Mouse (Mus musculus): Measurements from ENCODE around the gene Mpzl2.

Mpzl2 gene

DNA sequence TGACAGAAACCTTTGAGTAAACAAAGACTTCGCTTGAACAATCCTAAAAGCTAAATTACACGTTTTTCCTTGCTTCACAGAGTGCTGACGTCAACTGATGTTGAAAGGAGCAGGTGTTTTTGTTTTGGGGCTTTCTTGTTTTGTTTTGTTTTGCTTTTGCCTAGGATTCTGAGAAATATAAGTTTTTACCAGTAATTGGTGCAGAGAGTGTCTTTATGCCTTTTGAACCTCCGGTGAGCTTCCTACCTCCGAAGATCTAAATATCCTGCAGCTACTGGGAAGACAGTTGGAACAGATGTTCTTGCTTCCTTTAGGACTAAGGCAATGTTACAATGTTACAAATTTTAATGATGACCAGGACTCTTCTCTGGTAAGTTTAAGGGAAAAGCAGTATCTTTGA, at the start of gene Mpzl2:
Gene Mpzl2 (plus strand): TSS at position 301 of the 400 bp plus-strand sequence.
- no peak for DNase-seq (ENCODE audit: low read depth)

DNA sequence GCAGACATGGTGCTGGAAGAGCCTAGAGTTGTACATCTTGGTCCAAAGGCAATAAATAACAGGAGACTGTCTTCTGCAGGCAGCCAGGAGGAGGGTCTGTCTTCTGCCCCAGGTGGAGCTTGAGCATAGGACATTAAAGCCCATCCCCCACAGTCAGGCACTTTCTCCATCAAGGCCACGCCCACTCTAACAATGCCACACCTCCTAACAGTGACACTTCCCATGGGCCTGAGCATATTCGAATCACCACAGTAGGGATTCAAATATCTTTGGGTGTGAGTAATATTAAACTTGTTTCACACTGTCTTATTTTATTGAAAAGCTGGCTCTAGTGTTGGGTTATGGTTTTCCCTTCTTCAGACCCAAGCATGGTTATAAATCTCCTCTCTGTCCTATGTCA, 47.8 kb upstream of the Mpzl2 start:
- no peak for DNase-seq (ENCODE audit: low read depth)

DNA sequence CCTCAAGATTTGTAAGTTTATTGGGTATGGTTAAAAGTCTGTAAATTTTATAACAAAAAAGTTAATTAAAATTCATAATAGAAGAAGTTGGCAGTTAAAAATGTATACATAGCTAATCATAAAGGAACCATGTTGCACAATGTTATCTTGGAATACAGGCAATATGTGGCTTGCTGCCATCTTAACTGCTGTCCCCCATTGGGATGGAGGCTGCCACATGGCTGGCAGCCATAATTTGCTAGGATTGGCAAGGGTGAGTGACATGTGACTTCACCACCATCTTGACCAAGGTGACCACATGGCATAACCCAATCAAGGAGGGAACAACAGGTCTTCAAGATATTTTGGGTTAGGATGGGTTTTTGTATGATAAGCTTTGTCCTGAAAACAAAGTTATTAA, 47.3 kb upstream of the Mpzl2 start:
- DNase-seq (ENCODE audit: low read depth) = no peak

DNA sequence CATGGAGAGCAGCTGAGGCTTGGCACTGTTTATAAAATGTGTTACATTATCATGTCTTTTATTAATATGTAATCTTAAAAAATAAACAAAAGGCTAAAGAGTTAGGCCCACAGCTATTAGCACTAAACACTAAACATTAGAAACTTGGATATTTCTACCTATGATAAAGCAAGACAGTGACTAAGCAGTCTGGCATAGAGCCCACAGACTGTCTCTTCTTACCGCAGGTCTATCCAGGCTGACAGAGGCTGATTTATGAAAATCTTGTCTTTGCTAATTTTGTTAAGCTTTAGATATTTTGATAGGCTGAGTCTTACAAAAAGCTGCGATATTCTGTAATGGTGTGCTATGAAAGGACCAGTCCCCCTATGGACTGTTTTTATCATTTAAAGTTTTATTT, 46.3 kb upstream of the Mpzl2 start:
- DNase-seq (ENCODE audit: low read depth) = peak; percentile 55

DNA sequence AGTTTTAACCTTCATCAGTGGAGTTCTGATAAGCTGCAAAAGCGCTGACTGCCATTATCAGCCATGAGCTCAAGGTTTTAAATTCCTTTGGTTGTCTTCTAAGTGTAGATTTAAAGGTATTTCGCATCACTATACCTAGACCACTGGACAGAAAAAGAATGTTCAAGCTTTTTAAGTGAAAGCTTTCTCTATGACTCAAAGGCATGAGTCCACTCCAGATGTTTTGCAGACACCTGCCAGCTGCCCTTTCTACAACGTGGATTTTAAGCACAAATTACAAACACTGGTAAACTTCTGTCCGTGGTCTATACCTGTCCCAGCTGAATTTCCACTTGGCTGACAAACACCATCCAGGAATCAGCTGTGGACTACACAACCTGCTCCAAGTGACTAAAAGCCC, 44.6 kb upstream of the Mpzl2 start:
- DNase-seq (ENCODE audit: low read depth) = no peak

DNA sequence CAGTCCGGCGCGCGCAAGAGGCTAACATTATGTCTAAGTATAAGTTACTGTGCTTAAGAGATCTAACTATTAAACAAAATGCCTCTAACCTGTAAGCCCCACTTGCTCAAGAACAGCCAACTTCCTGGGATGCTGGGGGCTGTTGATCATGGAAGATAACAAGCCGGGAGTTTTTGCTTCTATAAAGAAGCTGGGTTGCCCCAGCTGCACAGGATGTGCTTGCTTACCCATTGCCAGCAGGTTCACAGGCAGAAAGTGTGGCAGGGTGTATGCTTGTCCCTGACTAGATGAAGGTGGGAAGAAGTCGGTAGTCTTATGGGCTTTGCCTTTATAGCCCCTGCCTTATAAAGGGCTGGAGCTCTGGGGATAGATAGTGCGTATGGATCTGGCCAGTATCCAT, 43.0 kb upstream of the Mpzl2 start:
- DNase-seq (ENCODE audit: low read depth) = no peak

DNA sequence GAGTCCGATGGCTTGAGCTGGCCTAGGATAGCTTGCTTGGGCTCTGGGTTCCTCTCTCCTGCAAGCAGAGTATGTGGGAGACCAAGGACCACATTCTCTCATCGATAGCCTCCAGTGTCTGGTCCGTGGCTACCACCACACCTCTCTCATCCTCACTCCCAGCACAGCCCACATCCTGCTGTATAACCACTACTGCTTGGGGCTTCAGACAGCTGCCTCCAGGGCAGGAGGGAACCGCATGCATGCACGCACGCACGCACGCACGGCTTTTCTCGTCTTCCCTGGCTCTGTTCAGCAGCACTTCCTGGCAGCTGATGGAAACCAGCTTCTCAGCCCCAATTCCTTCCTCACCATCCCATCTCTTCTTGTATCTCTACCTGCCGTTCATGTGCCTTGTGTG, 41.5 kb upstream of the Mpzl2 start:
- peak; percentile 30 for DNase-seq (ENCODE audit: low read depth)

DNA sequence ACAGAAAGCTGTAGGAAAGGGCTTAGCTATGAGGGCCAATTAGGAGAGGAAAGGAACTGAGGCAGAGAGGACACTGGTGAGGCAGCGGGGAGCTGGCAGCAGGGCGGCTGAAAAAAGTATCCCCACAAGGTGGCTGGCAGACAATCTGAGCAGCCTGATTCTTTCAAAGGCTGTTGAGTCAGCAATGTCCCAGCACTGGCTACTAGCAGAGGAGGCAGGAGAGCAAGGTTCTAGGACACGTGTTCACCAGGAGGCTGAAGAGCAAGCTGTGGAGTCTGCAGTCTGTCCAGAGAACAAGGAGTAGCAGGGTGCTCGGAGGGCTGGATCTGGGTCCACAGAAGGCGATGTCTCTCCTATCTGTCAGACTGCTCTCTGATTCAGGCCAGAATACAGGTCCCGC, 40.4 kb upstream of the Mpzl2 start:
- peak; percentile 24 for DNase-seq (ENCODE audit: low read depth)

DNA sequence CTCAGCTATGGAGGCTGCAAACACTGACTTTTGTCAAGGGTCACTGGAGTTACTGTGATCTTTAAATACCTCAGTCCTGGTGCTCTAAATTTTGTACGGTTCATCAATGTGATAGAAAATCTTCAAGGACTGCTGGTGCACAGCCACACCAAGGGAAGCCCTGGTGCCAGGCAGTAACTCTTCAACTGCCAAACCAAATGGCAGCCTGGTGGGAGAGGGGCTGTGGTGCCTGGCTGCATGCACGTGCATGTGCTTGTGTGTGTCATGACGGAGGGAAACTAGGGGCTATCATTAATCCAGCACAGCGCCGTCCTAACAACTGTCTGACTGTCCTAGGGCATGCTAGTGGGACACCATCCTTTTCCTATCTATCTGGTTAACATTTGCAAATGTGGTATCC, 39.8 kb upstream of the Mpzl2 start:
- DNase-seq (ENCODE audit: low read depth) = no peak

DNA sequence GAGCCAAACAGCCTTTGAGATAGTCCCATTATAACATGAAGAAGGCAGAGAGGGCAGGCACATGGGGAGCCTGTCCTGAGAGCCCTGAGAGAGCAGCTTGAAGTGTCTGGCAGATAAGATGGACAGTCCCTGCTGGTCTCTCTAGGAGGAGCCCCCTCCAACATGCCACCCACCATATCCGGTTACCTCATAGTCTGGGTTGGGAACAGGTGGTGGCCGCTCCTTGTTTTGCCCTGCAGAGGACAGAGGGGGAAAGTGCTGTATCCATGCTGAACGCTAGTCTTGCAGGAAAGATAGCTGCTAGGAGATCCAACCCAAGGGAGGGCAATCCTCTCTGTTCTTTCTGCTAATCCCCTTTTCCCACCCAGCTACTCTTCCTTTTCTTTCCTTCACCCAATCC, 39.4 kb upstream of the Mpzl2 start:
- no peak for DNase-seq (ENCODE audit: low read depth)

DNA sequence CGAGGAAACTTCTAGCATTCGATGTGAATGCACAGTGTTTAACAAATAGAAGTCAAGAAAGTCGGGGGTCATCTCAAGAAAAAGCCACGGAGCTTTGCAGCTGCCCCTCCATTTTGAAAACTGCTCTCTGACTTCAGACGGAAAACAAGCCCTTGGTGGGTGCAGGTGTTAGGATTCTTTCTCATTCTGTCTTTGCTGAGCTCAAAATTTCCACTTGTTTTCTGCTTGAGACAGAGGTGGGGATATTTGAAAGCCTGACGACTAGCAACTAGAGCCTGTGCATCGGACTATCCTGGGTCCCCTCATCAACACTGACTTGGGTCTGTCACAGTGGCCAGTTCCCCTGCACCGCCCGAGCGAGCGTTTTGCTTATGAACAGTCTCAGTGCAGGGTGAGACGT, 32.2 kb upstream of the Mpzl2 start:
- no peak for DNase-seq (ENCODE audit: low read depth)

DNA sequence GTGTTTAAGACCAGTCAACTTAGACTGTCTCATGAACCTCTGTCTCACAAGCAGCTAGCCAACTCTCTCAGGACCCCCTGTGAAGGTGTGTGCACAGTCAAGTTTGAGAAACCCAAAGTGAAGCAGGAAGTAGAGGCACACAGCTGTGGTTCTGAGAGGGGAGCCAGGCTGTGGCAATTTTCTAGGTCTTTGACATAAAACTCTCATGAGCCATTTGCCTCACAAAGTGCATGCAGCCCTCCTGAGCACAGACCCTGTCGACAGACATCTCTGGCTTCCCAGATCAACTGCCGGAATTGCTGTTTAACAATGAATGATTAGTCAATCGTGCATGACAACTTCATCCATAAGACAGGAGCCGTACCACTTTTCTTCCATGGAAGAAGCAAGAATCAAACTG, 31.3 kb upstream of the Mpzl2 start:
- DNase-seq (ENCODE audit: low read depth) = no peak

DNA sequence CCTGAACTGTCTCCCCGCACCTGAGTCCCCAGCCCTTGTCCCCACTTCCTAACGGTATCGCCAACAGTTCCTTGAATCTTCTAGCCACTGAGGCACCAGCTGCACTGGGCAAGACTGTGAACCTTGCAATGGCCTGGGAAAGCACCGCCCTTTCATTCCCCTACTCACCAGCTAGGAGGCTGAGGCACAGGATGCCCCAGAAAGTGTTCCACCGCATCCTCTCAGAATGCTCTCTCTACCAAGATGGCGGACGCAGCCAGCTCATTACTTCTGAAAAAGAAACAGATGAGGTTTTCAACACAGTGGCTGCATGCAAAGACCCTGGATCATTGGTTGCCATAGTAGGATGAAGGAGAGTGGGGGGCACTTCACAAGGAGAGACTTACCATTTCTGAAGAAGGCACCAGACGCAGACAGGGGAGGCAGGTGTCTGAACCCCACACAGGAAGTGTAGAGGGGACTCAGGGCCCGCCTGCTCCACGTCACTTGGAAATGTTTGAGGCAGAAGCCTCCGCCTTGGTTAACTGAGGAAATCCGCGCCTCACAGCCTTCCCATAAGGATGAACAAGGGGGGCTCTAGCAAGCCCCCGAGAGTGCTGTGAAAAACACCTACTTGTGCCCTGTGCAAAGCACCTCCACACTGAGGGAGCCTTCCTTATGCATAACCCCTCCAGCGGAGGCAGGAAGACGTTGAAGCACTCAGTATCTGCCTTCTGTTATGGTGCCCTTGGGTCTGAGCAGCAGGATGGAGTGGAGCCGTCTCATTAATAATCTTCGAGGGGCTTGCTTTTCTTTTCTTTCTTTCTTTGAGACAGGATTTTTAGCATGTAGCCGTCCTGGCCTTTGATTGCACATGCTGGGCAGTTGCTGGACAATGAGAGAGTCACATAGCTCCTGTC, 30.2 kb upstream of the Mpzl2 start, which contains the start of gene Cd3e:
Gene Cd3e (minus strand): TSS at position 448 of the 899 bp plus-strand sequence.
- no peak for DNase-seq (ENCODE audit: low read depth)

DNA sequence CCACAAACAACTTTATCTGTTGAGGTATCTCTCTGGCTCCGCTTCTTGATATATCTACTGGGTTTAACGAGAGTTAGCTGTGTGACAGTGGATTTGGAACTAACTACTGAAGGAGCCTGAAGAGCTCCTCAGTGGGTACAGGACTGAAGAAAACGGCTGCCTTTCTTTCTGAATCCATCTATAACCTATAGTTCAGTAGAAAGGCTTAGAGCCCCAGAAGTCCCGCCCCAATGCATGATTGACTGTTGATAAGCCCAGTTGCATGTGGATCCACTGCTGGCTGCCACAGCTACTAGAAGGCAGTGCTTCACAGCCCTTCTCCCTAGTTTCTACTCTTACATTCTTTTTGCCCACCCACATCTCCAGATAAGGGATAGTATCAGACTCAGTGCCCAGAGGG, 29.1 kb upstream of the Mpzl2 start:
- peak; percentile 29 for DNase-seq (ENCODE audit: low read depth)

DNA sequence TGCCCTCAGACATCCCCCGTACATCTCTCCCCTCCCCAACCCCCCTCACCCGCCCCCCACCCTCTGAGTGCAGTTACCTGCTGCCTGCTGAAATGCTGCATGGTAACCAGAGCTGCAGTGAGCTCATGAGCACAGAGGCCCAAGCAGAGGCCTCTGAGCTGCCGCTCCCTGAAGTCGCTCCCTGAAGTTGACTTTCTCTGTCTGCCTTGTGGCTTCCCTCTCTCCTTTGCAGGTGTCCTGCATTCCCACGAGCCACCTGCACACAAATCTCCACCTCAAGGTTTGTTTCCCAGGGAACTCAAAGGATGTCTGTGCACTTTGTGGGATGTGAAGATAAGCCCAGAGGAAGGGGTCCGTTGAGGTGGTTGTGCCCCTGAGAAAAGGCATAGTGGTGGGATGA, 28.3 kb upstream of the Mpzl2 start:
- DNase-seq (ENCODE audit: low read depth) = no peak

DNA sequence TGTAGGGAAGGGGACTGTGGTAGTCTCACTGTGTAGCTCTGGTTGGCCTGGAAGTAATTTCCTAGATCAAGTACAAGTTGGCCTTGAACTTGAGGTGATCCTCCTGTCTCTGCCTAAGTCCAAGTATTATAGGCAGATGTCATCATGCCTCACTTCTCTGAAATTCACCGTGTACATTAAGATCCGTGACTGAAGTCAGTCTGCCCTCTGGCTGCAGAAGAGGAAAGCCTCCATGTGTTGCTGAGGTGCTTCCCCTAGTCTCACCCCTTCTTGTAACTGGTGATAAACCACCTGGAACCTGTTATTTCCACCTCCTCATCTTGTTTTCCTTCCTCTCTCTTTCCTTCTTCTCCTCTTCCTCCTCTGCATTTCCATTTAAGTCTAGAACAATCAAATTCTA, 24.7 kb upstream of the Mpzl2 start:
- DNase-seq (ENCODE audit: low read depth) = peak; percentile 56

DNA sequence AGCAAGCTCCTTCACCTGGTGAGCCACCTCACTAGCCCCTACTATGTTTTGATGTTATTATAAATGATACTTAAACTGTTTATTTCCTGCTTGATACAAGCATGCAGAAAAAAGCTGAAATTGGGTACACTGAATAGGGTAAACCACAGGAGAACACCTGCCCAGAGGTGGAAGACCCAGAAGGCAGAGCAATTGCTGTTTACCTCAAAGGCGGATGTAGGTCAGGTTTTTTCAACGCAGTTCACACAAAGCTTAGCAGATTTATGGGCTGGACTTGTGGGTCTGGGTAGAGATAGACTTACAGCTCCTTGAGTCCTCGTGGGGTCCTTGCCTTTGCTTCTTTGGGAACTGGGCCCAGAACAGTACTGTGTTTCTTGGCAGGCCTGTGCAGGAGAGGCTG, 23.8 kb upstream of the Mpzl2 start:
- DNase-seq (ENCODE audit: low read depth) = no peak

DNA sequence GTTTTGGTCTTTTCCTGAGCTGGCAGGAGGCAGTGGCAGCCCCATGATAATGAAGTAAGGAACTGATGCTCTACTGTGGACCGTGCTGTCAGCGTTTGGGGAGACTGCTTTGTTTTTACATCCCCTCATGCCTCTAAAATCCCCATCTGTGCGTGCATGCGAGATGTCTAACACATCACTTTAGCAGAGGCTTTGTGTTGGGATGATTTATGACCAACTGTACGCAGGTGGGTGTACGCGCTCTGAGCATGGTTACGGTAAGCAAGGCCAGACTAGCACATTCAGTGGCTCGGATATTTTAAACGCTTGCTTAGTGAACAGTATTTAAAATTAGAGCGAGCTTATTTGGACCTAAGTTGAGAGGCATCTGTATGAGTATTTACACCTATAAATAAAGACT, 21.6 kb upstream of the Mpzl2 start:
- DNase-seq (ENCODE audit: low read depth) = no peak

DNA sequence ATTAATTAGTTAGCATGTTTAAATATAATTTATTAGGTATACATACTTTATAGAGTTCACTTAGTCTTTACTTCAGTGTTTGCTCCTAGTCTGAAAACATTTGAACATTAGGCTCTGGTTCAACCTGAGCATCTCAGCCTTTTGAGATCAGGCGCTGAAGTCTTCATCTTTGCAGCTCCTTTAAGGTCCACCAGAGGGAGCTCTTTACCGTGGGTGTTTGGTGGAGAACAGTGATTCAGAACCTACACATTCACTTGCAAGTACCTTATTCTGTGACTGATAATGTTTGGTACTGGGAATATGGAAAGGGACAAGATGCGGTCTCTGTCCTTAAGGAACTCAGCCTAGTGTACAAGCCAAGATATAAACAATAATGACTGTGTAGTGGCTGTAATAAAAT, 16.8 kb upstream of the Mpzl2 start:
- DNase-seq (ENCODE audit: low read depth) = peak; percentile 77

DNA sequence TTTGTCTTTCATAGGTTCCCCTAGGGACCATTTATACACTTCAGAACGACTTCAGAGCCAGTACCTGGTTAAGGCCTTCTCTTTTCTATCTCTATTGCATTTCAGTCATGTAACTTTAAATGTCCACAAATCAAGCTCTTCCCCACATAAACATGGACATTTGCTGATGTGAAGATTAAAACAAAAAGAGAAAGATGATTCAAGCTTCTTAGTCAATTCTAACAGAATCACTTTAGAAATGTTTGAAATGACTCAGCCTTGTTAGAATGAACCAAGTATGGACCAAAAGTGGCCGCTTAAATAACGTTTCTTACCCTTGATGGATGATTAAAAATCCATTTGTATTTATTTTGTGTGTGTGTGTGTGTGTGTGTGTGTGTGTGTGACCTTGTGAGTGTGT, 16.0 kb upstream of the Mpzl2 start:
- no peak for DNase-seq (ENCODE audit: low read depth)

DNA sequence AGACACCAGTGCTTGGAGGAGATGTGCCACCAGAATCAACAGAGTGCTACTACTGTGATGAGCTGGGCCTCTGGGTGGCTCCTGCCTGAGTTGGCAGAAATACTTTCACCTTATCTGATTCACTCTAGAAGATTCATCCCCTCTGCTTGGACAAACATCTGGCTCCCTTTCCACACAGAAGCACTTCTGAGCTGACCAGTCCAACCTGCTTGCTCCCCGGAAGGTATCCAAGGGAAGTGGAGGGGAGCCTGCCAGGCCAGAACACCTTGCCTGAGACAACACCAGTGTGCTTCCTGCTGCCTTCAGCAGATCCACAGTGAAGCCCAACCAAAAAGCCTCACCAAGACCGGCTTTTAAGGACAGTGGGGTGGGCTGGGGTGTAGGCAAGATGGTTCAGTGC, 15.4 kb upstream of the Mpzl2 start:
- no peak for DNase-seq (ENCODE audit: low read depth)

DNA sequence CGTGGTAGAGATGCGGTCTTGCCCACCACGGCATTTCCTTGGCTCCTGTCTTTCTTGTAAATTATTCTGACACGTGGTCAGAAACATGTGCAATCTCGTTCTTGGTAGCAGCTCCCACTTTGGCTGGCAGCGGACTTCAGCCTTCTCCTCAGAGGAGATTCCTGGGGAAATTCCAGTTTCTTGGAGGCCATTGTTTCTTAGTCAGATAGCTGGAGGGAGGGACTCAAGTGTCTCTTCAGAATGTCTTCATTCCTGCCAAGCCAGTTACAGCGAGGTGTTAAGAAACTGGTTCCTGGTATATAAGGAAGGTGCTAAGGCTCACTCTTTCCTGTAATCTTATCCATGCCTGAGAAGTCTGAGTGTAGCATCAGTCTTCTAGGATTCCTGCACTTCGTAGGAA, 12.2 kb upstream of the Mpzl2 start:
- no peak for DNase-seq (ENCODE audit: low read depth)

DNA sequence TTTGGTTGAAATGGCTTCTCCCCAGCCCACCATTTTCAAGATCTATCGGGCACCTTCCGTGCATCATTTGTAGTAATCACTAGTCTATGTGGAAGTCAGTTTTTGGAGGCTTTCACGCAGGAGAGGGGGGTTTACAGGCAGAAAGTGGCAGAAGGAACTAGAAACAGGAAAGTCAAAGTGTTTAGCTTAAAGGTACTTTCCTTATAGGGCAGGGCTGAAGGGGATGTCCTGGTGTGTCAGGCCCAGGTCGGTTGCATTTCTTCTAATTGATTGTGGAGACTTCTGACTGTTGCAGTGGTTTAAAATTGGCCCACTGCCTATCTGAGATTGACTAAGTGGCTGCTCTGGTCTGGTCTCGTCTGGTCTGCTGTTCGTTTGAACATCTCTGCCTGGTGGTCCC, 9.3 kb upstream of the Mpzl2 start:
- DNase-seq (ENCODE audit: low read depth) = no peak

DNA sequence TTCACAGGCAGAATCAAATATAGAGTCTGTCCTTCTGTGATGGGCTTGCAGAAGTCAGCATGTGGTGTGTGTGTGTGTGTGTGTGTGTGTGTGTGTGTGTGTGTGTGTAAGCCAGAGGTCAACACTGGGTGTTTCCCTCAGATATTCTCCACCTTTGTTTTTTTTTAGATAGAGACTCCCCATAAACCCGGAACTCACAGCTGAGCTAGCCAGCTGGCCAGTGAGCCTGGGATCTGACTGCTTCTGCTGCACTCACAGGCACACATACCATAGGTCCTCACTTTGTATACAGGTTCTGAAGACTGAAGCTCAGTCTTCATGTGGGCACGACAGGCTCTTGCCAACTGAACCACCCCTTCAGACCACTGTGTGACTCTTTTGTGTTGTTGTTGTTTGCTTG, 7.3 kb upstream of the Mpzl2 start:
- DNase-seq (ENCODE audit: low read depth) = no peak
